Mouse (Mus musculus) small intestine, adult 2 months (tissue): ENCODE measurements around the gene Slc24a3.

Source experiments
- CTCF ChIP-seq: fragments of 200-500 bp; IDR thresholded peaks from 2 replicates; pipeline ENCODE4 v1.5.1; 2012; ENCODE audit warnings: low read depth, mild to moderate bottlenecking, control low read depth, inconsistent platforms, low read length, moderate library complexity, mixed read lengths; ENCODE audit not compliant: insufficient replicate concordance, insufficient read length; ENCODE audit errors: extremely low read depth
- POLR2A ChIP-seq: fragments of 200-500 bp; IDR thresholded peaks from 2 replicates; pipeline ENCODE4 v1.6.1; 2012; ENCODE audit warnings: low read depth, mild to moderate bottlenecking, control low read depth, inconsistent platforms, low read length, moderate library complexity

GRCm38 (mm10) chr2:145329756-145330155 is 162.2 kb downstream of the Slc24a3 start:
- TF ChIP-seq CTCF (no peak), POLR2A (no peak)
